Mouse (Mus musculus) C2C12 (cell line): ENCODE measurements around the gene Pqbp1.
A peak's percentile ranks its signal among the peaks of the same experiment; 100 is the strongest.

Experiments used
- CTCF ChIP-seq: IDR thresholded peaks from one replicate; pipeline ENCODE4 v1.5.1; 2011; ENCODE audit not compliant: control insufficient read depth, insufficient read depth, insufficient read length
- FOSL1 ChIP-seq: IDR thresholded peaks from one replicate; pipeline ENCODE4 v1.8.0; 2011; ENCODE audit warnings: mild to moderate bottlenecking, low read length; ENCODE audit not compliant: poor library complexity, insufficient read depth, severe bottlenecking
- MAX ChIP-seq: IDR thresholded peaks from one replicate; pipeline ENCODE4 v1.6.1; 2011; ENCODE audit warnings: mild to moderate bottlenecking, control low read depth
- USF1 ChIP-seq: IDR thresholded peaks from one replicate; pipeline ENCODE4 v1.6.1; 2011; ENCODE audit warnings: low read depth, mild to moderate bottlenecking, control low read depth, moderate library complexity

- peak; percentile 7 for TF ChIP-seq CTCF
- no peak for TF ChIP-seq FOSL1
- TF ChIP-seq USF1: no peak
- TF ChIP-seq MAX: no peak
These were observed 44.5 kb downstream of the Pqbp1 start for GRCm38 (mm10) chrX:7854578-7854977.
